Mouse (Mus musculus) E14TG2a.4 (cell line): ENCODE measurements at regions not wholly inside any gene's neighbourhood (a gene's known extent, or its start where the extent isn't known, plus 50 kb on each side); places are given as distances from the start of the nearest gene placed in this dataset.

Experiments used
- H3K27me3 ChIP-seq: 2 replicates; pipeline ENCODE4 v1.6.1; 2014; ENCODE audit warnings: low read length, control low read depth; ENCODE audit not compliant: insufficient read depth
- H3K36me3 ChIP-seq: 2 replicates; pipeline ENCODE4 v1.6.1; 2014; ENCODE audit warnings: low read length, control low read depth; ENCODE audit not compliant: insufficient read depth
- H3K4me1 ChIP-seq: replicated peaks from 2 replicates; pipeline ENCODE4 v1.6.1; 2014; ENCODE audit warnings: low read depth, low read length, control low read depth
- H3K4me3 ChIP-seq: replicated peaks from 2 replicates; pipeline ENCODE4 v1.5.1; 2014; ENCODE audit warnings: mild to moderate bottlenecking, low read length
- H3K9me3 ChIP-seq: 2 replicates; pipeline ENCODE4 v1.6.1; 2014; ENCODE audit warnings: low read length, control low read depth
- CTCF ChIP-seq: conservative IDR thresholded peaks from 2 replicates; pipeline ENCODE4 v1.5.1; 2014; ENCODE audit warnings: low read length
- NANOG ChIP-seq: IDR thresholded peaks from 2 replicates; pipeline ENCODE4 v1.6.1; 2014; ENCODE audit warnings: borderline replicate concordance, low read length, mixed read lengths
- POU5F1 ChIP-seq: IDR thresholded peaks from 2 replicates; pipeline ENCODE4 v1.6.1; 2014; ENCODE audit warnings: low read length, borderline replicate concordance

GRCm38 (mm10) chr3:19430159-19430558, 198.3 kb downstream of the 1700064H15Rik start:
- H3K4me3 ChIP-seq, result no peak overlapping the region
- H3K36me3 ChIP-seq, result no peaks in the 10 kb centered on the region
- H3K9me3 ChIP-seq, result peaks cover 5% of the 10 kb centered on the region
- H3K4me1 ChIP-seq, result no peaks in the 10 kb centered on the region
- TF ChIP-seq NANOG (no peak), CTCF (no peak)
- H3K27me3 ChIP-seq, result no peaks in the 10 kb centered on the region

- Histone ChIP-seq H3K36me3 (no peaks in the 10 kb centered on the region), H3K4me1 (no peaks in the 10 kb centered on the region), H3K9me3 (peaks cover 11% of the 10 kb centered on the region), H3K4me3 (no peak overlapping the region), H3K27me3 (no peaks in the 10 kb centered on the region)
- no peak for TF ChIP-seq NANOG
Measured at GRCm38 (mm10) chr3:19429422-19430076, 198.9 kb downstream of the 1700064H15Rik start.

GRCm38 (mm10) chr3:19429010-19429409, 199.5 kb downstream of the 1700064H15Rik start:
- Histone ChIP-seq H3K4me1 (no peaks in the 10 kb centered on the region), H3K4me3 (no peak overlapping the region), H3K36me3 (no peaks in the 10 kb centered on the region), H3K9me3 (peaks cover 13% of the 10 kb centered on the region), H3K27me3 (no peaks in the 10 kb centered on the region)
- TF ChIP-seq NANOG (no peak), POU5F1 (no peak)

- Histone ChIP-seq H3K36me3 (no peaks in the 10 kb centered on the region), H3K27me3 (no peaks in the 10 kb centered on the region), H3K4me3 (no peak overlapping the region), H3K4me1 (no peaks in the 10 kb centered on the region), H3K9me3 (peaks cover 13% of the 10 kb centered on the region)
- no peak for TF ChIP-seq NANOG
- no peak for TF ChIP-seq POU5F1
- no peak for TF ChIP-seq CTCF
Measured at GRCm38 (mm10) chr3:19426130-19426556, 202.3 kb downstream of the 1700064H15Rik start.

GRCm38 (mm10) chr3:19425322-19425721, 203.2 kb downstream of the 1700064H15Rik start:
- TF ChIP-seq POU5F1 (no peak), CTCF (no peak), NANOG (no peak)
- Histone ChIP-seq H3K9me3 (peaks cover 13% of the 10 kb centered on the region), H3K4me3 (no peak overlapping the region), H3K36me3 (no peaks in the 10 kb centered on the region), H3K4me1 (no peaks in the 10 kb centered on the region), H3K27me3 (no peaks in the 10 kb centered on the region)

- no peaks in the 10 kb centered on the region for H3K27me3 ChIP-seq
- TF ChIP-seq NANOG (no peak), POU5F1 (no peak), CTCF (no peak)
- H3K4me1 ChIP-seq, result no peaks in the 10 kb centered on the region
- no peaks in the 10 kb centered on the region for H3K36me3 ChIP-seq
- no peak overlapping the region for H3K4me3 ChIP-seq
- peaks cover 13% of the 10 kb centered on the region for H3K9me3 ChIP-seq
Measured at GRCm38 (mm10) chr3:19424384-19424783, 204.1 kb downstream of the 1700064H15Rik start.

GRCm38 (mm10) chr3:19421430-19421944, 207.0 kb downstream of the 1700064H15Rik start:
- Histone ChIP-seq H3K27me3 (no peaks in the 10 kb centered on the region), H3K4me1 (no peaks in the 10 kb centered on the region), H3K9me3 (peaks cover 17% of the 10 kb centered on the region), H3K36me3 (no peaks in the 10 kb centered on the region), H3K4me3 (no peak overlapping the region)
- no peak for TF ChIP-seq CTCF
- no peak for TF ChIP-seq POU5F1
- TF ChIP-seq NANOG, result no peak

- no peaks in the 10 kb centered on the region for H3K36me3 ChIP-seq
- H3K9me3 ChIP-seq, result peaks cover 17% of the 10 kb centered on the region
- no peak for TF ChIP-seq NANOG
- H3K4me3 ChIP-seq, result no peak overlapping the region
- H3K4me1 ChIP-seq, result no peaks in the 10 kb centered on the region
- H3K27me3 ChIP-seq, result no peaks in the 10 kb centered on the region
Measured at GRCm38 (mm10) chr3:19420912-19421311, 207.6 kb downstream of the 1700064H15Rik start.

GRCm38 (mm10) chr3:19410938-19411515, 217.4 kb downstream of the 1700064H15Rik start:
- H3K27me3 ChIP-seq, result no peaks in the 10 kb centered on the region
- no peak overlapping the region for H3K4me3 ChIP-seq
- no peaks in the 10 kb centered on the region for H3K36me3 ChIP-seq
- no peak for TF ChIP-seq CTCF
- no peak for TF ChIP-seq POU5F1
- TF ChIP-seq NANOG, result no peak
- no peaks in the 10 kb centered on the region for H3K4me1 ChIP-seq
- no peaks in the 10 kb centered on the region for H3K9me3 ChIP-seq
